ENCODE assay signal across 24 mouse cellular contexts in genomic region chr6:116666085-116666750, GRCm38 (mm10). TPM values are rescaled to one million over a fixed set of nuclear protein-coding genes. Genes with fewer than 3 reads are reported as not detected.
A peak's percentile ranks its signal among the peaks of the same experiment; 100 is the strongest.
DNase-seq lines count a peak whose midpoint lies in the region; ATAC-seq and TF ChIP-seq lines count a peak whose summit lies in the region.
"Had no signal": no experiment of that assay in that cellular context is flagged by ENCODE, and none has a peak within 500 bp of the region (broad histone marks: within the 10 kb centered on the region; RNA-seq: fewer than 3 reads in every experiment).

No protein-coding gene starts in this region.

- WGBS in hindbrain, embryonic 11.5 days: 70% methylated on average over 12 of the region's 12 CpGs
- WGBS in hindbrain, postnatal 0 days: 52% methylated on average over 12 of the region's 12 CpGs

- peak overlapping the region; percentile 49; the same call in 1 of the 2 replicates for H3K27ac ChIP-seq in hindbrain, embryonic 11.5 days (ENCODE audit: low read depth, low read length)
- no peak overlapping the region for H3K27ac ChIP-seq in hindbrain, postnatal 0 days
- H3K27ac ChIP-seq: layer of hippocampus, adult 2 months; limb, embryonic 12.5 days; stomach, postnatal 0 days had no signal

- intact Hi-C loops in left cerebral cortex, postnatal 10 days (cut with DNase I): no loop called here

- no peaks in the 10 kb centered on the region for H3K27me3 ChIP-seq in hindbrain, embryonic 11.5 days (ENCODE audit: control insufficient read depth, insufficient read depth, low read length)
- H3K27me3 ChIP-seq in hindbrain, postnatal 0 days (ENCODE audit: insufficient read depth, low read length): no peaks in the 10 kb centered on the region

- no peak for DNase-seq in hindbrain, embryonic 11.5 days (ENCODE audit: low spot score)
- no peak for DNase-seq in hindbrain, postnatal 0 days (ENCODE audit: low spot score)
- DNase-seq in 416B (ENCODE audit: low read depth) (peak; percentile 66), NIH3T3 (ENCODE audit: low read depth) (peak; percentile 56)
- DNase-seq in adrenal gland, postnatal 4 days (ENCODE audit: low spot score in 2 of 2): no peak
- DNase-seq in neural tube, embryonic 10.5 days (ENCODE audit: extremely low spot score, low spot score): no peak
- no peak for DNase-seq in left cerebral cortex, postnatal 10 days (ENCODE audit: extremely low spot score in 1 of 2, low spot score in 2 of 2)
- DNase-seq: adrenal gland, postnatal 25 days; cerebellum, adult 11-12 months; cerebellum, postnatal 10 days; heart, postnatal 10 days; kidney, postnatal 25 days; liver, postnatal 0 days; lung, postnatal 14 days; right cerebral cortex, postnatal 14 days; thymus, adult 2 months had no signal

- ATAC-seq in hindbrain, embryonic 11.5 days (ENCODE audit: low FRiP score): no peak
- ATAC-seq in hindbrain, postnatal 0 days: no peak
- ATAC-seq in megakaryocyte, adult 5-6 weeks (ENCODE audit: poor library complexity, severe bottlenecking): peak; percentile 28; the same call in 1 of the 2 replicates
- ATAC-seq: intestine, postnatal 0 days; liver, postnatal 0 days had no signal

- peak overlapping the region; percentile 17; the same call in 1 of the 2 replicates for H3K4me2 ChIP-seq in hindbrain, embryonic 11.5 days (replicated peaks; ENCODE audit: low read depth, low read length)
- no peak overlapping the region for H3K4me2 ChIP-seq in hindbrain, postnatal 0 days (ENCODE audit: low read depth, low read length)
- H3K4me2 ChIP-seq: heart, embryonic 12.5 days; limb, embryonic 12.5 days; liver, embryonic 11.5 days had no signal

- no peaks in the 10 kb centered on the region for H3K36me3 ChIP-seq in hindbrain, embryonic 11.5 days (ENCODE audit: control insufficient read depth, insufficient read depth, low read length)
- H3K36me3 ChIP-seq in hindbrain, postnatal 0 days (ENCODE audit: insufficient read depth, low read length): no peaks in the 10 kb centered on the region
- H3K36me3 ChIP-seq: heart, embryonic 12.5 days; limb, embryonic 12.5 days had no signal

- H3K9me3 ChIP-seq in hindbrain, embryonic 11.5 days (ENCODE audit: control insufficient read depth, low read length): no peaks in the 10 kb centered on the region
- H3K9me3 ChIP-seq in hindbrain, postnatal 0 days (ENCODE audit: low read length): no peaks in the 10 kb centered on the region
- H3K9me3 ChIP-seq: heart, embryonic 12.5 days; limb, embryonic 12.5 days had no signal

- no peak overlapping the region for H3K9ac ChIP-seq in hindbrain, embryonic 11.5 days (ENCODE audit: low read depth, low read length)
- H3K9ac ChIP-seq in hindbrain, postnatal 0 days (replicated peaks; ENCODE audit: low read length): no peak overlapping the region
- H3K9ac ChIP-seq: heart, embryonic 12.5 days; limb, embryonic 12.5 days; liver, postnatal 0 days had no signal

- TF ChIP-seq CTCF in hindbrain, postnatal 0 days (IDR thresholded peaks at IDR 0.05; ENCODE audit: low read depth): no peak

- H3K4me1 ChIP-seq in hindbrain, embryonic 11.5 days (replicated peaks; ENCODE audit: control insufficient read depth, insufficient read depth, low read length): peaks cover 17% of the 10 kb centered on the region
- peaks cover 17% of the 10 kb centered on the region for H3K4me1 ChIP-seq in hindbrain, postnatal 0 days (ENCODE audit: insufficient read depth, low read length)

- H3K4me3 ChIP-seq in hindbrain, embryonic 11.5 days (ENCODE audit: low read depth, low read length): no peak overlapping the region
- no peak overlapping the region for H3K4me3 ChIP-seq in hindbrain, postnatal 0 days (ENCODE audit: low read length)
- H3K4me3 ChIP-seq: heart, embryonic 12.5 days; layer of hippocampus, adult 2 months; limb, embryonic 12.5 days had no signal

RNA-seq across cellular contexts. Expression of gene Rassf4, which starts 7.5 kb away (rescaled TPM):
- 60.7 and 78.3 TPM in 2 replicates for polyA plus RNA-seq in hindbrain, embryonic 11.5 days (2014; fragmentation: Nextera tagmentation; extraction: Ambion mirVana)
- total RNA-seq in hindbrain, postnatal 0 days (2014; rRNA removed): 18.2 and 37.1 TPM in 2 replicates
- 29.4 and 32.1 TPM in 2 replicates for polyA plus RNA-seq in hindbrain, postnatal 0 days (2015; fragmentation: Nextera tagmentation; extraction: Ambion mirVana)
- 229 and 230 TPM in 2 replicates for total RNA-seq in megakaryocyte, adult 5-6 weeks (2015)
- total RNA-seq in megakaryocyte, adult 5-6 weeks (2017): 165 and 181 TPM in 2 replicates
- total RNA-seq in adrenal gland, postnatal 4 days (2021): 1 to 10 TPM; 5.7 to 7.7 TPM
- 1 to 10 TPM; 4.5 to 5.7 TPM for total RNA-seq in left cerebral cortex, postnatal 10 days (2021)

RNA-seq across cellular contexts. Expression of gene Depp1, which starts 15.8 kb away (rescaled TPM):
- 9.8 and 12.0 TPM in 2 replicates for polyA plus RNA-seq in hindbrain, embryonic 11.5 days (2014; fragmentation: Nextera tagmentation; extraction: Ambion mirVana)
- 6.8 and 27.5 TPM in 2 replicates for total RNA-seq in hindbrain, postnatal 0 days (2014; rRNA removed)
- 4.2 and 4.8 TPM in 2 replicates for polyA plus RNA-seq in hindbrain, postnatal 0 days (2015; fragmentation: Nextera tagmentation; extraction: Ambion mirVana)
- 0.36 TPM in 1 of 2 replicates, not detected in the other for total RNA-seq in megakaryocyte, adult 5-6 weeks (2015)
- 0.18 and 0.49 TPM in 2 replicates for total RNA-seq in megakaryocyte, adult 5-6 weeks (2017)
- total RNA-seq in adrenal gland, postnatal 4 days (2021): 10 to 100 TPM in 1 of 2 experiments, 1 to 10 TPM in 1; 7.1 to 13.3 TPM
- total RNA-seq in left cerebral cortex, postnatal 10 days (2021): 1 to 10 TPM; 1.1 to 3.5 TPM
- total RNA-seq: neutrophil, adult 5-6 weeks had no signal

RNA-seq across cellular contexts. Expression of gene Zfp422, which starts 37.4 kb away (rescaled TPM):
- polyA plus RNA-seq in hindbrain, embryonic 11.5 days (2014; fragmentation: Nextera tagmentation; extraction: Ambion mirVana): 313 and 337 TPM in 2 replicates
- 50.8 and 52.0 TPM in 2 replicates for total RNA-seq in hindbrain, postnatal 0 days (2014; rRNA removed)
- polyA plus RNA-seq in hindbrain, postnatal 0 days (2015; fragmentation: Nextera tagmentation; extraction: Ambion mirVana): 97.1 and 101 TPM in 2 replicates
- 53.4 and 53.8 TPM in 2 replicates for total RNA-seq in megakaryocyte, adult 5-6 weeks (2015)
- total RNA-seq in megakaryocyte, adult 5-6 weeks (2017): 20.6 and 20.8 TPM in 2 replicates
- 10 to 100 TPM; 32.3 to 37.3 TPM for total RNA-seq in adrenal gland, postnatal 4 days (2021)
- 10 to 100 TPM; 28.8 to 33.2 TPM for total RNA-seq in left cerebral cortex, postnatal 10 days (2021)

RNA-seq across cellular contexts. Expression of gene Tmem72, which starts 50.5 kb away (rescaled TPM):
- polyA plus RNA-seq in hindbrain, embryonic 11.5 days (2014; fragmentation: Nextera tagmentation; extraction: Ambion mirVana): 0.07 and 0.12 TPM in 2 replicates
- total RNA-seq in hindbrain, postnatal 0 days (2014; rRNA removed): 2.0 and 2.6 TPM in 2 replicates
- polyA plus RNA-seq in hindbrain, postnatal 0 days (2015; fragmentation: Nextera tagmentation; extraction: Ambion mirVana): 3.8 and 4.6 TPM in 2 replicates
- 0.13 and 0.21 TPM in 2 replicates for total RNA-seq in megakaryocyte, adult 5-6 weeks (2015)
- total RNA-seq in megakaryocyte, adult 5-6 weeks (2017): 0.12 and 0.33 TPM in 2 replicates
- total RNA-seq in adrenal gland, postnatal 4 days (2021): 1 to 10 TPM in 1 of 2 experiments, under 1 TPM in 1; 0.59 to 4.6 TPM
- under 1 TPM; 0.24 TPM for total RNA-seq in left cerebral cortex, postnatal 10 days (2021)
- polyA plus RNA-seq: intestine, postnatal 0 days; liver, postnatal 0 days had no signal

Comparison
In these comparisons a context has a peak if more than half of its experiments do, and no peak if none do; other contexts are left out.
1. DNase-seq: peak in 416B (single experiment) and NIH3T3 (single experiment); none in hindbrain, embryonic 11.5 days (single experiment), hindbrain, postnatal 0 days (single experiment), adrenal gland, postnatal 4 days (0 of 2), neural tube, embryonic 10.5 days (single experiment) and left cerebral cortex, postnatal 10 days (0 of 2).